Mouse (Mus musculus): Measurements from ENCODE around the gene Cyp27b1. TPM values are rescaled to one million over a fixed set of nuclear protein-coding genes. Genes with fewer than 3 reads are reported as not detected.

The Cyp27b1 gene
- polyA plus RNA-seq, 2 experiments, result 0.07 TPM; not detected in 1

- TF ChIP-seq EP300 (IDR thresholded peaks at IDR 0.05; ENCODE audit: low read depth), result no peak
- TF ChIP-seq CTCF (IDR thresholded peaks at IDR 0.05; ENCODE audit: low read depth), result no peak
- 83% methylated on average over 6 of the region's 6 CpGs for WGBS (ENCODE audit: insufficient replicate concordance)
- H3K27me3 ChIP-seq (ENCODE audit: control insufficient read depth, insufficient read depth, low read length), result peaks cover 26% of the 10 kb centered on the region
- no peak overlapping the region for H3K9ac ChIP-seq (replicated peaks)
- H3K4me1 ChIP-seq (replicated peaks; ENCODE audit: control insufficient read depth in 2 of 2, insufficient read depth in 2 of 2, low read length in 1 of 2), result peaks cover 0 to 7% of the 10 kb centered on the region in 2 experiments; a peak in 3 of 4 replicates
- H3K27ac ChIP-seq, result no peak overlapping the region
- no peak for DNase-seq (ENCODE audit: low read depth in 3 of 3, low spot score in 3 of 3)
- no peaks in the 10 kb centered on the region; the same call in 1 of the 2 replicates for H3K36me3 ChIP-seq (replicated peaks; ENCODE audit: control insufficient read depth, insufficient read depth, low read depth)
- no peak overlapping the region for H3K4me3 ChIP-seq (ENCODE audit: insufficient read depth in 1 of 2, low read depth in 2 of 2, low read length in 2 of 2)
- H3K9me3 ChIP-seq (ENCODE audit: control insufficient read depth, low read length), result no peaks in the 10 kb centered on the region
- H3K4me2 ChIP-seq (ENCODE audit: low read depth), result no peak overlapping the region
- no peak for ATAC-seq (ENCODE audit: insufficient read depth)
Measured at GRCm38 (mm10) chr10:127043187-127043586, 4.9 kb upstream of the Cyp27b1 start.

- Histone ChIP-seq H3K4me2 (ENCODE audit: low read depth) (no peak overlapping the region), H3K27ac (no peak overlapping the region), H3K4me1 (replicated peaks; ENCODE audit: control insufficient read depth in 2 of 2, insufficient read depth in 2 of 2, low read length in 1 of 2) (no peaks in the 10 kb centered on the region), H3K36me3 (replicated peaks; ENCODE audit: control insufficient read depth, insufficient read depth, low read depth) (no peaks in the 10 kb centered on the region; the same call in 1 of the 2 replicates), H3K27me3 (ENCODE audit: control insufficient read depth, insufficient read depth, low read length) (peaks cover 49% of the 10 kb centered on the region), H3K9ac (replicated peaks) (no peak overlapping the region), H3K9me3 (ENCODE audit: control insufficient read depth, low read length) (no peaks in the 10 kb centered on the region), H3K4me3 (ENCODE audit: insufficient read depth in 1 of 2, low read depth in 2 of 2, low read length in 2 of 2) (no peak overlapping the region)
- WGBS (ENCODE audit: insufficient replicate concordance), result 5% methylated on average over 35 of the region's 35 CpGs
- TF ChIP-seq EP300 (IDR thresholded peaks at IDR 0.05; ENCODE audit: low read depth) (no peak), CTCF (IDR thresholded peaks at IDR 0.05; ENCODE audit: low read depth) (no peak)
- DNase-seq (ENCODE audit: low read depth in 3 of 3, low spot score in 3 of 3) (no peak), ATAC-seq (ENCODE audit: insufficient read depth) (no peak)
Measured at GRCm38 (mm10) chr10:127048608-127049394, 751 bp downstream of the Cyp27b1 start.

GRCm38 (mm10) chr10:127049395-127050118 is 1.5 kb downstream of the Cyp27b1 start:
- Histone ChIP-seq H3K9ac (replicated peaks) (no peak overlapping the region), H3K9me3 (ENCODE audit: control insufficient read depth, low read length) (no peaks in the 10 kb centered on the region), H3K4me2 (ENCODE audit: low read depth) (peak overlapping the region; percentile 22; the same call in 1 of the 2 replicates), H3K4me3 (ENCODE audit: insufficient read depth in 1 of 2, low read depth in 2 of 2, low read length in 2 of 2) (no peak overlapping the region), H3K36me3 (replicated peaks; ENCODE audit: control insufficient read depth, insufficient read depth, low read depth) (no peaks in the 10 kb centered on the region; the same call in 1 of the 2 replicates), H3K4me1 (replicated peaks; ENCODE audit: control insufficient read depth in 2 of 2, insufficient read depth in 2 of 2, low read length in 1 of 2) (no peaks in the 10 kb centered on the region), H3K27ac (no peak overlapping the region), H3K27me3 (ENCODE audit: control insufficient read depth, insufficient read depth, low read length) (peaks cover 49% of the 10 kb centered on the region)
- WGBS (ENCODE audit: insufficient replicate concordance), result 4% methylated on average over 29 of the region's 29 CpGs
- TF ChIP-seq CTCF (IDR thresholded peaks at IDR 0.05; ENCODE audit: low read depth) (peak; percentile 54), EP300 (IDR thresholded peaks at IDR 0.05; ENCODE audit: low read depth) (no peak)
- ATAC-seq (ENCODE audit: insufficient read depth) (no peak), DNase-seq (ENCODE audit: low read depth in 3 of 3, low spot score in 3 of 3) (no peak)

GRCm38 (mm10) chr10:127050119-127050474 is 2.0 kb downstream of the Cyp27b1 start:
- DNase-seq (ENCODE audit: low read depth in 3 of 3, low spot score in 3 of 3) (no peak), ATAC-seq (ENCODE audit: insufficient read depth) (no peak)
- H3K9ac ChIP-seq (replicated peaks), result no peak overlapping the region
- H3K36me3 ChIP-seq (replicated peaks; ENCODE audit: control insufficient read depth, insufficient read depth, low read depth), result no peaks in the 10 kb centered on the region
- H3K27ac ChIP-seq, result no peak overlapping the region
- no peaks in the 10 kb centered on the region for H3K4me1 ChIP-seq (replicated peaks; ENCODE audit: control insufficient read depth in 2 of 2, insufficient read depth in 2 of 2, low read length in 1 of 2)
- H3K4me3 ChIP-seq (ENCODE audit: insufficient read depth in 1 of 2, low read depth in 2 of 2, low read length in 2 of 2), result no peak overlapping the region
- peaks cover 49% of the 10 kb centered on the region for H3K27me3 ChIP-seq (ENCODE audit: control insufficient read depth, insufficient read depth, low read length)
- H3K9me3 ChIP-seq (ENCODE audit: control insufficient read depth, low read length), result no peaks in the 10 kb centered on the region
- TF ChIP-seq EP300 (IDR thresholded peaks at IDR 0.05; ENCODE audit: low read depth) (no peak), CTCF (IDR thresholded peaks at IDR 0.05; ENCODE audit: low read depth) (no peak)
- no peak overlapping the region for H3K4me2 ChIP-seq (ENCODE audit: low read depth)
- 9% methylated on average over 10 of the region's 10 CpGs for WGBS (ENCODE audit: insufficient replicate concordance)

- H3K27me3 ChIP-seq (ENCODE audit: control insufficient read depth, insufficient read depth, low read length), result peaks cover 52% of the 10 kb centered on the region
- no peak overlapping the region for H3K9ac ChIP-seq (replicated peaks)
- H3K4me3 ChIP-seq (ENCODE audit: insufficient read depth in 1 of 2, low read depth in 2 of 2, low read length in 2 of 2), result no peak overlapping the region
- no peaks in the 10 kb centered on the region for H3K9me3 ChIP-seq (ENCODE audit: control insufficient read depth, low read length)
- ATAC-seq (ENCODE audit: insufficient read depth), result no peak
- H3K27ac ChIP-seq, result no peak overlapping the region
- H3K4me1 ChIP-seq (replicated peaks; ENCODE audit: control insufficient read depth in 2 of 2, insufficient read depth in 2 of 2, low read length in 1 of 2), result no peaks in the 10 kb centered on the region
- no peaks in the 10 kb centered on the region for H3K36me3 ChIP-seq (replicated peaks; ENCODE audit: control insufficient read depth, insufficient read depth, low read depth)
- no peak for TF ChIP-seq EP300 (IDR thresholded peaks at IDR 0.05; ENCODE audit: low read depth)
- peak; percentile 26; the same call in 1 of the 2 replicates for TF ChIP-seq CTCF (IDR thresholded peaks at IDR 0.05; ENCODE audit: low read depth)
- WGBS (ENCODE audit: insufficient replicate concordance), result 45% methylated on average over 4 of the region's 4 CpGs
- no peak overlapping the region for H3K4me2 ChIP-seq (ENCODE audit: low read depth)
- DNase-seq (ENCODE audit: low read depth in 3 of 3, low spot score in 3 of 3), result no peak
Measured at GRCm38 (mm10) chr10:127054646-127055045, 6.6 kb downstream of the Cyp27b1 start.

Data from liver, embryonic 14.5 days (tissue).